Mouse (Mus musculus) kidney, embryonic 16.5 days (tissue): ENCODE measurements around the gene Ostf1. TPM values are rescaled to one million over a fixed set of nuclear protein-coding genes. Genes with fewer than 3 reads are reported as not detected.

Source experiments
- ATAC-seq: fragments of 200-750 bp; cut with Nextera tagmentation; 2 replicates; pipeline ENCODE4 v1.8.0; 2017; ENCODE audit warnings: moderate TSS enrichment; ENCODE audit not compliant: low FRiP score, low TSS enrichment
- H3K27ac ChIP-seq: fragments of 300-500 bp; sonication (generic); 2 replicates; pipeline ENCODE4 v1.5.1; 2014; ENCODE audit warnings: low read length
- H3K27me3 ChIP-seq: fragments of 300-500 bp; sonication (generic); 2 replicates; pipeline ENCODE4 v1.6.1; 2014; ENCODE audit warnings: low read length, control low read depth, mixed read lengths; ENCODE audit not compliant: insufficient read depth
- H3K36me3 ChIP-seq: fragments of 300-500 bp; sonication (generic); 2 replicates; pipeline ENCODE4 v1.6.1; 2014; ENCODE audit warnings: low read length, control low read depth, mixed read lengths; ENCODE audit not compliant: insufficient read depth
- H3K4me1 ChIP-seq: fragments of 300-500 bp; sonication (generic); 2 replicates; pipeline ENCODE4 v1.6.1; 2014; ENCODE audit warnings: low read length, control low read depth, mixed read lengths; ENCODE audit not compliant: insufficient read depth
- H3K4me2 ChIP-seq: fragments of 300-500 bp; sonication (generic); replicated peaks from 2 replicates; pipeline ENCODE4 v1.6.1; 2014; ENCODE audit warnings: low read depth, low read length
- H3K4me3 ChIP-seq: fragments of 300-500 bp; sonication (generic); 2 replicates; pipeline ENCODE4 v1.5.1; 2014; ENCODE audit warnings: mild to moderate bottlenecking, low read length
- H3K9ac ChIP-seq: fragments of 300-500 bp; sonication (generic); replicated peaks from 2 replicates; pipeline ENCODE4 v1.6.1; 2014; ENCODE audit warnings: low read length
- H3K9me3 ChIP-seq: fragments of 300-500 bp; sonication (generic); 2 replicates; pipeline ENCODE4 v1.6.1; 2016; ENCODE audit warnings: low read length, control low read depth
- WGBS: fragments of 180-500 bp; shearing (Covaris S2); extraction: QIAGEN DNeasy Blood & Tissue Kit; methylation state at CpG from one replicate; pipeline ENCODE4 v1.1.7; 2014; 5-methylcytosine and 5-hydroxymethylcytosine counted together
- polyA plus RNA-seq: library from polyadenylated mRNA; unstranded; fragments of >200 nt; fragmentation: Nextera tagmentation; extraction: Ambion mirVana; gene quantifications from 2 replicates; pipeline ENCODE4 v1.2.1, GENCODE M21; 2015

Gene Ostf1
- polyA plus RNA-seq, 1 experiment from 2014 or later: 150 TPM

DNA sequence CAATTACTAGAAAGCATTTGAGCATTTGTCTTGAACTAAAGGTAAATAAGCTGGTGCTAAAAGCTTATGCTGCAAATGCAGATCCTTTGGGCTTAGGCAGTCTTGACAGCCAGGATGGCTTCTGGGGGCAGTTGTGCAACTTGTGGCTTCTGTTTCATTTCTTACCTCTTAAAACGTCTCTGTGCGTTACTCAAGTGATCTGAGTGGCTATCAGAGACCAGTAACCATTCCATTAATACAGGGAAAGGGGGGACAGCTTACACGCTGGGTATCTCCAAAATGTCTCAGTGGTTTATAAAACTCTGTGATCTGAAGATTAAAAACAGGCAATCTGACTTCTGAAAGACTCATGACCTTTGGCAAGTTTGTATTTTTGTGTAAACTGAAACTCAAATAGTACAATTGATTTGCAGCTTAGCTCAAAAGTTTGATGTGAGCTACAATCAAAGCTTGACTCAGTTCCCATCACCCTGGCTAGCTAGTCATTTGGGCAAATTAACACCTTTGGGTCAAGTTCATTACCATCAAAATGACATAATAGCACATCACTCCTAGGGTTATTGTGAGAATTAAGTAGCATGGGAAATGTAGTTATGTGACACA is 62.7 kb downstream of the Ostf1 start:
- Histone ChIP-seq H3K9ac (no peak overlapping the region), H3K27me3 (no peaks in the 10 kb centered on the region), H3K4me3 (no peak overlapping the region), H3K4me2 (no peak overlapping the region), H3K27ac (no peak overlapping the region), H3K9me3 (no peaks in the 10 kb centered on the region), H3K36me3 (no peaks in the 10 kb centered on the region), H3K4me1 (no peaks in the 10 kb centered on the region)
- 81% methylated on average over 3 of the region's 3 CpGs for WGBS
- ATAC-seq: no peak

DNA sequence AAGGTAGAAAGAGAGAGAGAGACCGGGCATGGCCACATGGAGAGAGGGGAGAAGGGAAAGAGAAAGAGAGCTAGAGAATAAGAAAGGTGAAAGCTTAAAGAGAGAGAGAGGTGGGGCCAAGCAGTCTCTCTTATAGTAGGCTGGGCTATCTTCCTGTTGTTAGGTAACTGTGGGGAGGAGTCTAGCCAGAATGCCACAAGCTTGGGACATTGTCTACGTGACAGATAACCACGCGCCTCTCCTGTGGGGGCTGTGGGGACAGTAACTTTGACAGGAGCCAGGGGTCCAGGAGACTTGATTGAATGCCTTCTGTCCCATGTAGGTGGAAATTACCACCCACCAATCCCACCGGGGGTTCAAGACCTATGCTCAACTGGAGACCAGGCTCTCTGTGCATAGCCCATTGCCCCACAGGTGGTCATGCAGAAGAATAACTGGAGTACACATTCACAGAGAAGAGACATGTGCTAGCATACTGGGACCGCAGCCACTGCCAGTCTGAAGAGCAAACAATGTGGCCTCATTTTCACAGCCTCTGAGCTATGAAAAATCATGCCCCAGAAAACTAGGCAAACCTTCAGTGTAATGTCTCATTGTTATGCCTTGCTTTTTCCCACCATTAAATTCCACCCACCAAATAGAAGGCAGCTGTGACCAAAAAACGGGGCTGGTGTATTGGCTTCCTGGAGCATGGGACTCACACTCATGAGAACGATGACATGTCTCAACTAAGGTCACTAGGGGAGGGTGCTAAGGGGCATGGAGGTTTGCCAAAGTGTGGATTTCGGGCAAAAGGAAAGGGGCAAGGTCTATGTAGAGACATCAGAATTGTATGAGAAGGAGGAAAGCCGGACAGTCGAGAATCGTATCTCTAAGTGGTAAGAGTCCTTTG is 63.4 kb downstream of the Ostf1 start:
- no peak overlapping the region for H3K9ac ChIP-seq
- WGBS: 87% methylated on average over 12 of the region's 12 CpGs
- no peaks in the 10 kb centered on the region for H3K4me1 ChIP-seq
- H3K27ac ChIP-seq: no peak overlapping the region
- no peaks in the 10 kb centered on the region for H3K27me3 ChIP-seq
- H3K4me2 ChIP-seq: no peak overlapping the region
- no peaks in the 10 kb centered on the region for H3K9me3 ChIP-seq
- no peak for ATAC-seq
- no peak overlapping the region for H3K4me3 ChIP-seq
- H3K36me3 ChIP-seq: no peaks in the 10 kb centered on the region

DNA sequence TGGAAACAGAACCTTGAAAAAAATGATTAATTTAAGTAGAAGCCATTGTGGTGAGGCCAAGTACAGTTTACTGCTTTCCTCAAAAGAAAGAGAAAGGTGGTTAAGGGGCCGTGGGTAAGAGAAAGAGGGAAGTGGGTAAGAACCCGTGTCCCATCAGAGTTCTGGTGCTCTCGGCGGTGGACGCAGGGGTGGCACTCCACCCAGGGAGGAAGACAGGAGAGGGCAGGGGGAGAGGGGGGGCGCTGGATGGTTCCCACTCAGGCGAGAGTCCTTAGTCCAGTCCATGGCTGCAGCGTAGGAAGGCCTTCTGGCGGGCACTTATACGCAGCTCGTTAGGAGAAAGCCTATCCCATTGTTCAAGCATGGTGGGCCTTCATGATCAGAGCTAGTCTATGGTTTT is 64.1 kb downstream of the Ostf1 start:
- Histone ChIP-seq H3K4me2 (no peak overlapping the region), H3K4me1 (no peaks in the 10 kb centered on the region), H3K9ac (no peak overlapping the region), H3K9me3 (no peaks in the 10 kb centered on the region), H3K4me3 (no peak overlapping the region), H3K27ac (no peak overlapping the region), H3K36me3 (no peaks in the 10 kb centered on the region), H3K27me3 (no peaks in the 10 kb centered on the region)
- 93% methylated on average over 11 of the region's 11 CpGs for WGBS
- no peak for ATAC-seq

DNA sequence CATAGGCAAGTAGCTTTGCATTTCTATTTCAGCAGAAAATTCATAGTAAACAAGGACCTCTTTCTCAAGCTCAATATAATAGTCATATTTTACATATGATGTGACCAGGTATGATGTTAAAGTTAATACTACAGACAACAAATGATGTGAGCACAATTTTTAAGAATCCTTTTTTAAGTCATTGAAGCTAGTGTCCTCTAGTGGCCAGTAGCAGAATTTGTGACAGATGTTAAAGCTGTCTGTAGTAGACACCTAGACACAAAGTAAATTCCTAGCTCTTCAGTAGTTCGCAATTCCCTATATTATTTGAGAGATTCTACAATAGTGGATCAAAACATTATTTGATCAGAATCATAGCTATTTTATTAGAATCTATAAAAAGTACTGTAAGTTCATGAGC is 73.9 kb downstream of the Ostf1 start:
- no peak for ATAC-seq
- Histone ChIP-seq H3K4me1 (no peaks in the 10 kb centered on the region), H3K9ac (no peak overlapping the region), H3K4me2 (no peak overlapping the region), H3K36me3 (no peaks in the 10 kb centered on the region), H3K27ac (no peak overlapping the region), H3K27me3 (no peaks in the 10 kb centered on the region), H3K4me3 (no peak overlapping the region), H3K9me3 (no peaks in the 10 kb centered on the region)
- WGBS: 87% methylated on average over 1 of the region's 1 CpGs

DNA sequence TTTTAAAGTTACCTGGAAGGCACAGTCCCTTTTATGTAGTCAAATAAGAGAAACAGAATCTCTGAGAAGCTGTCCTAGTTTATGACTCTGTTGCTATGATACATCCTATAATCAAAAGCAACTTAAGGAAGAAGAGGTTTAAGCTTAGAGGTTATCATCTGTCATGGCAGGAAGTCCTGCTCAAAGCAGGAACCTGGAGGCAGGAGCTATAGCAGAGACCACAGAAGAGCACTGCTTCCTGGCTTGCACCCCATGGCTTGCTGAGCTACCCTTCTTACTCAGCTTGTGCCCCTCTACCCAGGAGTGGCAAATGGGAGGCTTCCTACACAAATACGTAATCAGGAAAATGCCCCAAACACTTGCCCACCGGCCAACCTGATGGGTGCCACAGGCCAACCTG is 76.0 kb downstream of the Ostf1 start:
- no peaks in the 10 kb centered on the region for H3K27me3 ChIP-seq
- H3K4me3 ChIP-seq: no peak overlapping the region
- no peaks in the 10 kb centered on the region for H3K9me3 ChIP-seq
- ATAC-seq: no peak
- 89% methylated on average over 2 of the region's 2 CpGs for WGBS
- no peaks in the 10 kb centered on the region for H3K4me1 ChIP-seq
- H3K27ac ChIP-seq: no peak overlapping the region
- no peak overlapping the region for H3K4me2 ChIP-seq
- no peaks in the 10 kb centered on the region for H3K36me3 ChIP-seq
- no peak overlapping the region for H3K9ac ChIP-seq

DNA sequence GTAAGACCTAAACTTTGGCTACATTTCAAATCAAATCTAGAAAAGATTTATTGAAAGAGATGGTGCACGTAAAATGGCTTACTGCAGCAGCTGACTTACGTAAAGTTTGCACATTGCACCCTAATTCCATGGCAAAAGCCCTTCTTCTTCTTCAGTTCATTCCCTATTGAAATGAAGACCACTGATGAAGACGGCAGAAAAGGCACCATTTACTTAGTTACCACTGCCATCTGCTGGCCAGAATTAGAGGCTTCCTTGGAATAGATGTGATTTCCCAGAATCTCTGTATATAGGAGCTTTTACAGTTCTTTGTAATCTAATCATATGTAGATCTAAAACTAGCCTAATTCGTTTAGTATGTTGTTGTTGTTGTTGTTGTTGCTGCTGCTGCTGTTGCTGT is 83.0 kb downstream of the Ostf1 start:
- Histone ChIP-seq H3K4me2 (no peak overlapping the region), H3K4me1 (no peaks in the 10 kb centered on the region), H3K36me3 (no peaks in the 10 kb centered on the region), H3K9me3 (no peaks in the 10 kb centered on the region), H3K4me3 (no peak overlapping the region), H3K9ac (no peak overlapping the region), H3K27me3 (no peaks in the 10 kb centered on the region), H3K27ac (no peak overlapping the region)
- 4% methylated on average over 4 of the region's 4 CpGs for WGBS
- ATAC-seq: no peak

Other genes with a start within 250 kb of the Ostf1 start
- 28.6 and 29.2 TPM in 2 replicates for gene Nmrk1, start 127 bp upstream of the Ostf1 start, polyA plus RNA-seq
- gene Carnmt1, start 38.9 kb upstream of the Ostf1 start, polyA plus RNA-seq: 24.0 and 26.0 TPM in 2 replicates
- 30.4 and 30.5 TPM in 2 replicates for gene D030056L22Rik, start 81.4 kb upstream of the Ostf1 start, polyA plus RNA-seq
- gene Trpm6, start 118.2 kb upstream of the Ostf1 start, polyA plus RNA-seq: 0.89 and 0.91 TPM in 2 replicates